Comparison of ENCODE assay signal across 20 mouse cellular contexts in the genomic region with DNA sequence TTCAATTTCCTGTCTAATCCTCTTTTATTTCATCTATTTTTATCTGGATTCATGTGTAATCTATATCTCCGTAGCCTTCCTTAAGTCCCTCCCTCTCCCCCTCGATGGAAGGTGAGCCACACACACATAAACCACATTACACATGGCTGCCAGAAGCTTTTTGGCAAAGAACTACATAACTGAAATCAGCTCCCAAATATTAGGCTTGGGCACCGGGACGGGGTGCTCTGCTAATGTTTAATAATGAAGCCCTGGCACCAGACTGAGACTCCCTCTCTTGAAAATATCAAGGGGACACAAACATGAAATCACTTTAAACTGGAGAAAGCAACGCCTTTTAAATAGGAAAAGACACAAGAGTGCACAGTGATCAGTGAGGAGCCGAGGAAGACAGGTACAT. TPM values are rescaled to one million over a fixed set of nuclear protein-coding genes. Genes with fewer than 3 reads are reported as not detected.
DNase-seq lines count a peak whose midpoint lies in the region; ATAC-seq lines count a peak whose summit lies in the region.
"Had no signal": no experiment of that assay in that cellular context is flagged by ENCODE, and none has a peak within 500 bp of the region (broad histone marks: within the 10 kb centered on the region; RNA-seq: fewer than 3 reads in every experiment).

No protein-coding gene starts in this region.

- H3K9ac ChIP-seq in forebrain, embryonic 11.5 days (ENCODE audit: low read length) = no peak overlapping the region
- H3K9ac ChIP-seq in neural tube, embryonic 11.5 days (ENCODE audit: low read length) = no peak overlapping the region
- H3K9ac ChIP-seq in midbrain, embryonic 12.5 days (replicated peaks) = peak overlapping the region; percentile 95
- H3K9ac ChIP-seq: liver, embryonic 13.5 days had no signal

- H3K4me1 ChIP-seq in forebrain, embryonic 10.5 days = peaks cover 41% of the 10 kb centered on the region
- peaks cover 8% of the 10 kb centered on the region; the same call in 1 of the 2 replicates for H3K4me1 ChIP-seq in forebrain, embryonic 11.5 days (replicated peaks; ENCODE audit: control insufficient read depth, insufficient read depth, low read length)
- 0 out of 2 replicates have a peak, but pooled peaks cover 6% of the 10 kb centered on the region for H3K4me1 ChIP-seq in neural tube, embryonic 11.5 days (ENCODE audit: control insufficient read depth, insufficient read depth, low read length)
- peaks cover 33% of the 10 kb centered on the region for H3K4me1 ChIP-seq in midbrain, embryonic 12.5 days

- no peak for ATAC-seq in forebrain, embryonic 11.5 days (replicated peaks; ENCODE audit: low FRiP score)
- no peak for ATAC-seq in neural tube, embryonic 11.5 days (ENCODE audit: insufficient read depth, low FRiP score, low TSS enrichment)
- ATAC-seq in midbrain, embryonic 12.5 days (ENCODE audit: low FRiP score, low read depth) = no peak

- peaks cover 33% of the 10 kb centered on the region for H3K36me3 ChIP-seq in forebrain, embryonic 10.5 days (replicated peaks)
- H3K36me3 ChIP-seq in forebrain, embryonic 11.5 days (ENCODE audit: control insufficient read depth, insufficient read depth, low read length) = no peaks in the 10 kb centered on the region
- no peaks in the 10 kb centered on the region for H3K36me3 ChIP-seq in neural tube, embryonic 11.5 days (ENCODE audit: control insufficient read depth, insufficient read depth, low read length)
- peaks cover 3% of the 10 kb centered on the region; the same call in 1 of the 2 replicates for H3K36me3 ChIP-seq in midbrain, embryonic 12.5 days
- H3K36me3 ChIP-seq: liver, embryonic 13.5 days had no signal

- peaks cover 19% of the 10 kb centered on the region for H3K9me3 ChIP-seq in forebrain, embryonic 10.5 days
- H3K9me3 ChIP-seq in forebrain, embryonic 11.5 days (ENCODE audit: control insufficient read depth, low read length) = no peaks in the 10 kb centered on the region
- H3K9me3 ChIP-seq in neural tube, embryonic 11.5 days (ENCODE audit: control insufficient read depth, low read length) = no peaks in the 10 kb centered on the region
- no peaks in the 10 kb centered on the region for H3K9me3 ChIP-seq in midbrain, embryonic 12.5 days
- H3K9me3 ChIP-seq: liver, embryonic 13.5 days had no signal

- WGBS in forebrain, embryonic 10.5 days = 91% methylated on average over 6 of the region's 6 CpGs
- WGBS in forebrain, embryonic 11.5 days = 84% methylated on average over 6 of the region's 6 CpGs
- 90% methylated on average over 6 of the region's 6 CpGs for WGBS in neural tube, embryonic 11.5 days
- WGBS in midbrain, embryonic 12.5 days = 77% methylated on average over 6 of the region's 6 CpGs

- no peak overlapping the region; the same call in 1 of the 2 replicates for H3K4me2 ChIP-seq in forebrain, embryonic 11.5 days (ENCODE audit: low read depth, low read length, severe bottlenecking)
- H3K4me2 ChIP-seq in neural tube, embryonic 11.5 days (ENCODE audit: low read depth) = peak overlapping the region; percentile 97; the same call in 1 of the 2 replicates
- peak overlapping the region; percentile 82 for H3K4me2 ChIP-seq in midbrain, embryonic 12.5 days (replicated peaks)
- H3K4me2 ChIP-seq: liver, embryonic 13.5 days had no signal

- DNase-seq in forebrain, embryonic 10.5 days (ENCODE audit: extremely low spot score, low spot score) = no peak
- no peak for DNase-seq in forebrain, embryonic 11.5 days (ENCODE audit: low spot score)
- no peak for DNase-seq in neural tube, embryonic 11.5 days (ENCODE audit: low spot score)
- no peak for DNase-seq in neural tube, embryonic 10.5 days (ENCODE audit: extremely low spot score, low spot score)
- DNase-seq in embryo, embryonic 10 days (ENCODE audit: low spot score) = no peak
- DNase-seq in gastrocnemius, postnatal 25 days = no peak
- no peak for DNase-seq in gastrocnemius, postnatal 14 days
- DNase-seq: cerebellum, postnatal 36 days; kidney, adult 2 months; liver, embryonic 13.5 days; lung, postnatal 36 days; thymus, postnatal 14 days had no signal

- H3K27ac ChIP-seq in forebrain, embryonic 10.5 days = no peak overlapping the region
- no peak overlapping the region for H3K27ac ChIP-seq in forebrain, embryonic 11.5 days (ENCODE audit: low read depth, low read length)
- no peak overlapping the region for H3K27ac ChIP-seq in neural tube, embryonic 11.5 days (ENCODE audit: low read depth, low read length)
- 0 out of 2 replicates have a peak overlapping the region, but pooled peaks have one; percentile 56 for H3K27ac ChIP-seq in midbrain, embryonic 12.5 days (replicated peaks)
- H3K27ac ChIP-seq: liver, embryonic 13.5 days had no signal

- intact Hi-C loops in gastrocnemius, postnatal 14 days (cut with DNase I; ENCODE audit: low total_unique reads) = no loop called here

- H3K27me3 ChIP-seq in forebrain, embryonic 10.5 days (ENCODE audit: poor library complexity, severe bottlenecking) = peaks cover 45% of the 10 kb centered on the region
- peaks cover 2% of the 10 kb centered on the region; the same call in 1 of the 2 replicates for H3K27me3 ChIP-seq in forebrain, embryonic 11.5 days (ENCODE audit: control insufficient read depth, insufficient read depth, low read length)
- 0 out of 2 replicates have a peak, but pooled peaks cover 7% of the 10 kb centered on the region for H3K27me3 ChIP-seq in neural tube, embryonic 11.5 days (ENCODE audit: control insufficient read depth, insufficient read depth, low read length)
- H3K27me3 ChIP-seq in midbrain, embryonic 12.5 days = peaks cover 4% of the 10 kb centered on the region; the same call in 1 of the 2 replicates

- peak overlapping the region; percentile 88; the same call in 1 of the 2 replicates for H3K4me3 ChIP-seq in forebrain, embryonic 10.5 days
- H3K4me3 ChIP-seq in forebrain, embryonic 11.5 days (ENCODE audit: low read depth, low read length) = no peak overlapping the region
- no peak overlapping the region for H3K4me3 ChIP-seq in neural tube, embryonic 11.5 days (ENCODE audit: low read depth, low read length)
- H3K4me3 ChIP-seq in midbrain, embryonic 12.5 days = peak overlapping the region; percentile 87; the same call in 1 of the 2 replicates
- H3K4me3 ChIP-seq: erythroblast, embryonic 14.5 days; liver, embryonic 13.5 days; myocyte had no signal

RNA-seq across cellular contexts. Expression of a gene that starts 16.5 kb away (rescaled TPM):
- polyA plus RNA-seq in forebrain, embryonic 10.5 days (2016; fragmentation: Nextera tagmentation; extraction: Ambion mirVana) = not detected in 2 replicates
- 0.39 TPM in 1 of 2 replicates, not detected in the other for polyA plus RNA-seq in forebrain, embryonic 11.5 days (2014; fragmentation: Nextera tagmentation; extraction: Ambion mirVana)
- 0.54 TPM in 1 of 2 replicates, not detected in the other for polyA plus RNA-seq in neural tube, embryonic 11.5 days (2014; fragmentation: Nextera tagmentation; extraction: Ambion mirVana)
- 0.43 TPM in 1 of 2 replicates, not detected in the other for polyA plus RNA-seq in midbrain, embryonic 12.5 days (2016; fragmentation: Nextera tagmentation; extraction: Ambion mirVana)
- total RNA-seq in gastrocnemius, postnatal 25 days (2021) = not detected
- not detected for total RNA-seq in gastrocnemius, postnatal 14 days (2021)
- total RNA-seq: layer of hippocampus, adult 8-10 months; left cerebral cortex, postnatal 36 days; MEL had no signal
- polyA plus RNA-seq: C2C12; erythroblast, embryonic 14.5 days; gonadal fat pad, adult 2 months; kidney, adult 2 months; liver, embryonic 13.5 days; myocyte had no signal

RNA-seq across cellular contexts. Expression of a gene that starts 48.1 kb away (rescaled TPM):
- 123 and 124 TPM in 2 replicates for polyA plus RNA-seq in forebrain, embryonic 10.5 days (2016; fragmentation: Nextera tagmentation; extraction: Ambion mirVana)
- 96.1 and 109 TPM in 2 replicates for polyA plus RNA-seq in forebrain, embryonic 11.5 days (2014; fragmentation: Nextera tagmentation; extraction: Ambion mirVana)
- 66.1 and 72.8 TPM in 2 replicates for polyA plus RNA-seq in neural tube, embryonic 11.5 days (2014; fragmentation: Nextera tagmentation; extraction: Ambion mirVana)
- 79.3 and 88.8 TPM in 2 replicates for polyA plus RNA-seq in midbrain, embryonic 12.5 days (2016; fragmentation: Nextera tagmentation; extraction: Ambion mirVana)
- 10 to 100 TPM; 49.0 to 54.0 TPM for total RNA-seq in gastrocnemius, postnatal 25 days (2021)
- total RNA-seq in gastrocnemius, postnatal 14 days (2021) = 10 to 100 TPM; 51.0 to 54.1 TPM

Comparison
In these comparisons a context has a peak if more than half of its experiments do, and no peak if none do; other contexts are left out.
1. H3K4me3 ChIP-seq: peak in forebrain, embryonic 10.5 days (single experiment) and midbrain, embryonic 12.5 days (single experiment); none in forebrain, embryonic 11.5 days (single experiment) and neural tube, embryonic 11.5 days (single experiment).